Mouse (Mus musculus): ENCODE results near the gene Myo9b.
"Not testable (repeated sequence)": the region's sequence is repeated elsewhere in the genome, so short reads cannot be mapped to it uniquely, and the experiment has no call there.

The Myo9b gene

DNA sequence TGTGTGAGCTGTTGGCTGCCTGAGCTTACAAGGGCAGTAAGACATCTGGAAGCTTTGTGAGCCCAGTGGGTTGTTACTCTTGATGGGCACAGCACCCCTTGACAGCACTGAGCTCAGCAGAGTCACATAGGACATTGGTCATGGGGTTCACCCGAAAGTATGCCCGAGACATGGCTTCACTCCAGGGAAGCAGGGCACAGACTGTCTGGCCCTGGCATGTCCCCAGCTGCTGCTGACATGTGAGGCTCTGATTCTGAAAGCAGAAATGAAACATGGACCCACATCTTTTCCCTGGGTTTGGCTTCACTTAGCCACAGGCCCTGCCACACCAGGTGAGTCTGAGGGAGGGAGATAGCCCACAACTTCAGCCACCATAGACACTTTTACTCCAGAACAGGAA lies 24.3 kb downstream of the Myo9b start:
- no peak for DNase-seq

DNA sequence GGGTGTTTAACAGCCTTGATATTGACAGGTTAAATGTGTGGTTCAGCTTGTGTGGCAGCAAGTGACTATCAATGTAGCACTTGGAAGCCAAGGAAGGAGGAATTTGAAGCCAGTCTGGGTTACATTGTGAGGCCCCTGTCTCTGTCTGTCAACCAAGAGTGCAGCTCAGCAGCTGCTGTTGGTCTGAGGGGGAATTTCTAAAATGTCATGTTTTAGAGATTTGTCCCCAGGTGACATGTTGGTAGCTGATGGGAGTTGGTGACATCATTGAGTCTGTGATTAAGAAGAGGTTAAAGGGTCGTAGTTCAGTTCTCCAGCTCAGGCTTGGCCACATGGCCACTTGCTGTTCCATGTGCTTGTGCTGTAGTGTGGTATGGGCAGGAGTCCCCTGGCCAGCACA lies 24.9 kb downstream of the Myo9b start:
- no peak for DNase-seq

DNA sequence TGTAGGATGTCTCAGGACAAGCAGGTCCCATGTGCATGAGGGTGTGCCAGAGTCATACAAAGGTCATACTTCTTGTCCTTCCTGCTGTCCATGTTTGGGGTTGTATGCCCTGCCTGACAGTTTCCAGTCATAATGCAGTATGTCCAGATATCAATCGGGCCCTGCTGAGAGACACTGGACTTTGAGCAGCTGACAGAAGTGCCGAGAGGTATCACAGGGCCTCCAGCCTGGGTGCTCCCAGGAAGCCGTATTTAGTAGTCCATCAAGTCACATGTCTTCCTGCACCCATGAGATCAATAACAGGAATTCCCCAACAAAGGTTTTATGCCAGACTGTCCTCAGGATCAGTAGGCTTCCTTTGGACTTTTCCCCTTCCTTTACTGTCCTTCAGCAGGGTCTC lies 27.2 kb downstream of the Myo9b start:
- DNase-seq: no peak

DNA sequence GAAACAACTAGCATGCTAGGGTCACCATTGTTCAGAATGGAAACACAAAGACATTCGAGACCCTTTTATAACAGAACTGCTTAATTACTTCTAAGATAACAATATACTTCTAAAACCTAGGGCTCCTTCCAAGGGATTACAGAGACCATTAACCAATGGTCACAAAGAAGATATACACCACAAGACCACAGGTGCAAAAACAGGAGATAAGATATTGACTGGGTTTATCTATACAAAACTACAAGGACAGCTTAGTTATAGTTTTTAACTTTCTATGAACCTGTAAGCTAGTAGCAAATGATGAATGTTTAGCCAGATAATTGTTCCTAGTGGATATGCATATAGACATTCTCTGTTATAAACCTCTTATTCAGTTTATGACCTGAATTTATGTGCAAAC lies 30.3 kb downstream of the Myo9b start:
- no peak for DNase-seq

- DNase-seq: no peak
These were observed 31.1 kb downstream of the Myo9b start for GRCm38 (mm10) chr8:71303632-71304031.

DNA sequence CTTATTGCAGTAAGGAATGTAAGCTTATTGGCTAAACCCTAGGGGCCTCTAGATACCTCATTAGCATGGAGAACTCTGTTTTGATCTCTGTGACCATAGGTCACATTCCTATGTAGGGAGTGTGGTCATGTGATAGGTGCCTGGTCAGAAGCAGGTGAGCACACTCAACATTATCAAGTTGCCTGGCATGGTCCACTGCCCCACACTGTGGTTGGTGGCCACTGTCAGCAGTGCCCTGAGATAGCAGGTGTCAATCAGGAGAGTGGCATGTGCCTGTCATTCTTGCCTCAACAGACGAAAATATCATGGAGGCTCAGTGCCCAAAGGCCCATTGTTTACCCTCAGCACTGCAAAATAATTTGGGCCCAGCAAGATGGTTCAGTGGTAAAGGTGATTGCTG lies 33.5 kb downstream of the Myo9b start:
- DNase-seq: no peak

- no peak for DNase-seq
These were observed 34.9 kb downstream of the Myo9b start for GRCm38 (mm10) chr8:71307371-71307770.

DNA sequence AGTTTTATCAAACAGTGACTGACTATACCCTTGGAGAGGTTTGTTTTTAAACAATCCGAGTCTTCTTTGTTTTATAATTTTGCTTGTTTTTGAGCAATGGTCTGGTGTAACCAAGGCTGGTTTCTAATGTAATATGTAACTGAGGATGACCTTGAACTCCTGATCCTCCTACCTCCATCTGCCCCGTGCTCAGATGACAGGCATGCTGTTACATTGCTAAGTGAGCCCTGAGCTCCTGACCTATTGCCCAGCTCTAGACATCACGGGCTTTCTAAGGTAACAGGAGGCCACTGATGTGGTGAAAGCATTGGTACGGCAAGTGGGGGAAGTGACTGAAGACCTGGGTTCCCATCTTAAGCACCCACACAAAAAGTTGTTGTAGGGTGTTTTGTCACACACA lies 35.4 kb downstream of the Myo9b start:
- DNase-seq: no peak

DNA sequence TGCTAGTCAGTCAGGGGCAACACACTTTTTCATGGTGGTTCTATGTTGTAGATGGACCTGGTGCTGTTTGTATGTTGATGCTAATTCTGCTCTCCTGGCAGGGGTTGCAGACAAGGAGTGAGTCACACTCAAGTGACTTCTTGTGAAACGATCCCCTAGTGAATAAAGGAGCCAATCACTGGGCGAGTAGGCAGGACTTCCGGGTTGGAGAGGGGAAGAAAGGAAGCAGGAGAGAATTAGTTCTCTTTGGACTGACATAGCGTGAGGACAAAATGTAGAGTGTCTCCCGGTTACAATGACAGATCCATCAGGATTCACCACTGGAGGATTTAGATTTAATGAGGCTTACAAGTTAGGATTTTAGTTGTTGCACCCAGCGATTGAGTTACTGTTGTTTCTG lies 37.9 kb downstream of the Myo9b start:
- no peak for DNase-seq

- peak; percentile 37 to 40 for DNase-seq
These were observed 40.2 kb downstream of the Myo9b start for GRCm38 (mm10) chr8:71312700-71313099.

DNA sequence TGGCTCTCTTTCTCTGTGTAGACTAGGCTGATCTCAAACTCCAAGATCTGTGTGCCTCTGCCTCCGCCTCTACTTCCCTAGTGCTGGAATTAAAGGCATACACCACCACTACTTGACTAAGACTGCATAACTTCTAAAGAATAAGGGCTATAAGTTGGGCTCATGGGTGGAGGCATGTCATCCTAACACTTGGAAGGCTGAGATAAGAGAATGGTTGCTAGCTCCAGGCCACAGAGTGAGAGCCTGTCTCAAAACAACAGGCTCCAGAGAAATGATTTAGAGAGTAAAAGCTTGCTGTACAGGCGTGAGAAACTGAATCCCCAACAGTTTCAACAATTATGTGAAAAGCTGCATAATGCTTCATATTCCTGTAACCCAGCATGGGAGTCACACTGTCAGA lies 41.4 kb downstream of the Myo9b start:
- DNase-seq: no peak

DNA sequence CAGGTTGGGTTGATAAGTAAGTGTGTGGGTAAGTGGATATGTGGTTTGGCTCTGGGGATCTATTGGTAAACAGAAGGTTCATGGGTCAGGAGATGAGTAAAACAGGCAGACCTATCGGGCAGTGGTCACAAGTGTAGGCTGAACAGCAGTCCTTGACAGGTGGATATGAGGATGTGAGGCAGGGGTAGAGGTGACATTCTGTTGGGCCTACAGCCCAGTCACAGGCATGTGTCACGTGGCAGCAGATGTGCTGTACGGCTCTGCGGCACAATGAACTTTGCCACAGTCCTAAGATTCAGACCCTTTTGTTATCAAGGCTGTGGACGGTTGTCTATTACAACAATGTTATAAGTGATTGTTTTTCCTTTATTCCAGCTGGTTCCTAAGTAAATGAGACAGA lies 43.5 kb downstream of the Myo9b start:
- no peak for DNase-seq

- DNase-seq: no peak
These were observed 44.0 kb downstream of the Myo9b start for GRCm38 (mm10) chr8:71316486-71317031.

- not testable (repeated sequence) for DNase-seq
These were observed 46.1 kb downstream of the Myo9b start for GRCm38 (mm10) chr8:71318610-71319009.

GRCm38 (mm10) chr8:71319760-71320159 lies 47.2 kb downstream of the Myo9b start:
- not testable (repeated sequence) for DNase-seq

DNA sequence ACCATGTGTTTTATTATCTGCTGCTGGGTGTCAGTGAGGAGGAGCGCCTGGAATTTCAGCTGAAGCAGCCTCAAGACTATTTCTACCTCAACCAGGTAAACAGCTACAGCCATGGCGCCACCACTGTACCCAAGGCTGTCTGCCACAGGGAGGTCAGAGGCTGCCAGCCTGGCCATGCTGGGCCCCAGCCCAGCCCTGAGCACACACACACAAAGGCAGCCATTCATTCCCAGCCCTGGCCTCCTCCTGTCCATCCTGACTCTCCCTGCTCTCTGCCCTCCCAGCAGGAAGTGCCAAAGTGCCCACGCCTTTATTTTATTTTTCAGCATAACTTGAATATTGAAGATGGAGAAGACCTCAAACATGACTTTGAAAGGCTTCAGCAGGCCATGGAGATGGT lies 50.4 kb downstream of the Myo9b start:
- DNase-seq: no peak

- peak; percentile 52 to 54 for DNase-seq
These were observed 52.3 kb downstream of the Myo9b start for GRCm38 (mm10) chr8:71324848-71325247.

DNA sequence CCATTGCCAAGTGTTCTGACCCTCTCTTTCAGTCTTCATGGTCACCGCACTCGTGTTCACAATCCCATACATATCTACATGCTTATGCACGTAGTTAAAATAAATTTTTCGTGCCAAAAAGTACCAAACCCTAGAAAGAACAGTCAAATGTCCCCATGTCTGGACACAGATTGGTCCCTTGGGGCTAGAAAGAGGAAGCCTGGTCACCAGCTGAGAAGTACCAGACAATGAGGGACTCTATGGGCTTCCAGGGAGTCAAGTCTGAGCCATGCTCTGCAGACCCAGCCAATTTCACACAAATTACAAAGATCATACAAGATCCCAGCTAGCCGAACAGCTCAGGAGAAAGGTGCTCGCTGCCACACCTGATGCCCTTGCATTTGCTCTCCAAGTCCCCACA lies 65.3 kb downstream of the Myo9b start:
- not testable (repeated sequence) for DNase-seq

- peak; percentile 56 to 73 for DNase-seq
These were observed 68.1 kb downstream of the Myo9b start for GRCm38 (mm10) chr8:71340625-71341024.

GRCm38 (mm10) chr8:71346581-71346980 lies 74.1 kb downstream of the Myo9b start:
- DNase-seq: no peak

DNA sequence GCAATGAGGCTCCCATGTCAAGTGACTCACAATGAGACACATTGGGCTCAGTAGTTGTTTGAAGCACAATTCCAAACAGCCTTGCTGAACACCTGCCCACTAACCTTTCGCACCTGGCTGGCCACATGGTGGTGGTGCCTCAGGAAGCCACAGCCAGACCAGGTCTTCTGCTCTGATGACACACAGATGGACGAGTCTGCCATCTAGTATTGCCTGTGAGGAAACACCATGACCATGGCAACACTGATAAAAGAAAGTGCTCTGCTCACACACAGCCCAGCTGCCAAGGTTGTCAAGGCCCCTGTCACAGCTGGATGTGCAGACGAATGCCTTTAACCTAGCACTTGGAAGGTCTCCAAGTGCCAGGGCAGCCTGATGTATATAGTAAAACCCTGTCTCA lies 78.6 kb downstream of the Myo9b start:
- no peak for DNase-seq

GRCm38 (mm10) chr8:71351520-71351919 lies 79.0 kb downstream of the Myo9b start:
- no peak for DNase-seq

DNA sequence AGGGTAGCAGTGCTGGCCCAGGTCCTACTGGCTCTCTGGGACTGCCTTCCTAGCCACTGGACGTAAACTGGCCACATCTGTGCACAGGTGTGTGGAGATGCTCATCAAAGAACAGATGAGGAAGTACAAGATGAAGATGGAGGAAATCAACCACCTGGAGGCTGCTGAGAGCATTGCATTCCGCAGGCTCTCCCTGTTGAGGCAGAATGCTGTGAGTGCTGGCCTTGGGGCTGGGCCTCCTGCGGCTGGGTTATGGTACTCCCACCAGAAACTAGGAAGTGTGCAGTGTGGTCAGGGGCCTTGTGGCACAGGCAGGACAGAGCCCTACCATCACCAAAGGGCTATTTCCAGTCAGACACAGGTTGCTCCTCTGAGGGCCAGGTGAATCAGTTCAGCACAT lies 85.5 kb downstream of the Myo9b start:
- no peak for DNase-seq

DNA sequence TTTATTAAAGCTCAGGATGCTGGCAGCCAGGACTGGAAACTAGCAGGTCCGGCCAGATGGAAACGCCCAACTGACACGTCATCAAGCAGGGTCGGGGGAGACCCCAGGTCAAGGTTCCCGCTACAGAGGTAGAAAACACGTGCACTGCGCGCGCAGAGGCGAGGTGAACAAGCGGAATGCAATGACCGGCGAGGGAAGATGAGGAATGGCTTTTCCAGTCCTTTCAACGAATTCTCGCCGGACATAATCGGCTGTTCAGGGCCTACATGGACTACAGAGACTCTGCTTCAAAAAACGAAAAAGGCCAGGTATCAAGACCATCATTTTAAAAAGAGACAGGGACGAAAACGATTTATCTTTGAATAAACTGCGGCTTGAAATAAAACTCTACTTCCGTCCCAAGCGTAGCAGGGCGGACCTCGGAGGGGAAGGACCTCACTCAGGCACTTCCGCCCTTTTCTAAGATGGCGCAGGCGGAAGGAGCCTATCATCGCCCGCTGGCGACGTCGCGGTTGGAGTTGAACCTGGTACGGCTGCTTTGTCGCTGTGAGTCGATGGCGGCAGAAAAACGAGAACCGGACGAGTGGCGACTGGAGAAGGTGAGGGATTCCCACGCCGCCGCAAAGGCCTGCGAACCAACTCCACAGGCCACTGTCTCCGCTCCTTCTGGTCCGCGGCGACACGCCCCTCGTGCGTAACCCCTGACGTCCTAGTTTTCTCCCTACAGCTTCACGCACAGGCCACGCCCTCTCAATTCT lies 94.4 kb downstream of the Myo9b start, which contains the start of gene Use1:
Gene Use1 (plus strand): TSS at position 78 of the 758 bp plus-strand sequence.
- DNase-seq: peak; percentile 96 to 97
